Mouse (Mus musculus): ENCODE measurements around the gene Prmt9.

Prmt9 gene

GRCm38 (mm10) chr8:77629858-77630537 lies 80.8 kb downstream of the Prmt9 start:
- in situ Hi-C loops (cut with MboI; ENCODE audit: unreplicated experiment in 2 of 2): loop anchor here (5.0 to 25.0 kb wide), 4 partner anchors 372 to 1568 kb away; no protein-coding TSS in a partner anchor

- in situ Hi-C loops (cut with MboI; ENCODE audit: unreplicated experiment in 2 of 2): loop anchor here (5.0 to 25.0 kb wide), 4 partner anchors 372 to 1568 kb away; no protein-coding TSS in a partner anchor
Observed at GRCm38 (mm10) chr8:77630691-77631090, 81.5 kb downstream of the Prmt9 start.

Data from v-Abl transformed pro-B cells (cell line).